Mouse (Mus musculus): Measurements from ENCODE around the gene 9030612E09Rik. TPM values are rescaled to one million over a fixed set of nuclear protein-coding genes. Genes with fewer than 3 reads are reported as not detected.

Gene 9030612E09Rik
- 0.09 and 0.15 TPM in 2 replicates for polyA plus RNA-seq (2012; rRNA removed)

DNA sequence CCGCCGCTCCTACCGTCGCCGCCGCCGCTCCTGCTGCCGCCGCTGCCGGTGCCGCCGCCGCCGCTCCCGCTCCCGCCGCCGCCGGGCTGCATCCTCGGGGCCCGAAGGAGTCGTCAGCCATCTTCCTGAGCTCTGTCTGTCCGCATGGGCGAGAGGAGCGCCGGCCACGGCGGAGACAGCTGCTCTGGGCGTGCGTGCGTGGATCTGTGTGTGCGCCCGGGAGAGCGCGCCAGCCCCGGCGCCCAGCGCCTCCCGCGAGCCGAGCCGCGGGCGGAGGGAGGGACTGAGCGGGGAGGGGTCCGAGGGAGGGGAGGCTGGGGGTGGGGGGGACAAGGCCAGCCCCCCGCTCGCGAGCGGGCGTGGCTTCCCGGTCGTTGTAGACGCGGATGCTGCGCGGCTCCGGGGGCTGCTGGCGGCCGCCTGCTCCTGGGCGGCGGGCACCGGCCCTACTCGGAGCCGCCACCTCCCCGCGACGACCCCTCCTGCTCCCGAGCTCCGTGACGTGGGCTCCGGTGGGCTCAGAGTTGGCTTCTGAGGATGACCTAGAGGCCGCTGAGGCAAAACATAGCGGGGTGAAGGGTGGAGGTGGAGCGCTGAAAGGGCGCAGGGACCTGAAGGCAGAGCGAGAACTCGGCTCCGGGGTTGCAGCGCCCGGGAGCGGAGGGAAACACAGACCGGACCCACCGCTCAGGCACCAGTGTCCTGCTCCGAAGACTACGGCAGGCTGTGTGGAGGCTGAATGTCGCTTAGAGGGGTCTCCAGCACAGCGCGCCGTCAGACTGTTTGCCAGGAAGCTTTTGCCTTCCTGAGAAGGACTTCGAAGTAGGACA lies at the start of gene 9030612E09Rik, which contains the start of gene Sobp:
Gene 9030612E09Rik, plus strand, starts transcription at position 379 of the 830 bp plus-strand sequence.
Gene Sobp, minus strand, starts transcription at position 205 of the 830 bp plus-strand sequence.
- H3K4me3 ChIP-seq (ENCODE audit: low read depth, low read length) = peak within 1 kb of the TSS; percentile 65
- H3K36me3 ChIP-seq (ENCODE audit: control insufficient read depth, insufficient read depth, low read length) = no peaks in the 10 kb centered on the region
- 1% methylated on average over 89 of the region's 91 CpGs for WGBS
- H3K27me3 ChIP-seq (ENCODE audit: control insufficient read depth, insufficient read depth, low read length) = peaks cover 49% of the 10 kb centered on the region
- H3K27ac ChIP-seq (ENCODE audit: insufficient read depth, low read depth, low read length) = no peak within 1 kb of the TSS
- TF ChIP-seq CTCF (IDR thresholded peaks at IDR 0.05; ENCODE audit: extremely low read depth, insufficient read length, insufficient replicate concordance, low read depth, low read length) (no peak), POLR2A (IDR thresholded peaks at IDR 0.05; ENCODE audit: low read depth, low read length) (peak; percentile 38; the same call in 1 of the 2 replicates)
- peaks cover 4% of the 10 kb centered on the region for H3K4me1 ChIP-seq (ENCODE audit: control insufficient read depth, insufficient read depth, insufficient read length, low read length)

DNA sequence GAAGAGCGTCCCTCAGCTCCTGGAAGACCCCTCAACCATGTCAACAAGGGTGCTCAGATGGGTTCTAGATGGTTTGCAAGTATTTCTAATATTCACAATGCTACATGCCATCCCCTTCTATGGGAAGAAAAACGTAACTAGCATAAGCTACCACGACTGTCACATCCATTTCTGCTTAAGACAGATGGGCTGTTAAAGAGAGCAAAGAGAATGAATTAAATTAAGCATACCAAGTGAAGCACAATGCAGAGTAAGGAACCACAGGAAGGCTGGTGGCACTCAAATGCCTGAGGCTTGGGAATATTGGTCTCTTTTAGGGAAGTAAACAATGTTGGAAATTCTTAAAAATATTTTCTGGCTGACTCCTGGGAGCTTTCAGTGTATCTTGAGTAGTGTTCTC lies 45.8 kb upstream of the 9030612E09Rik start:
- no peak overlapping the region for H3K27ac ChIP-seq (ENCODE audit: insufficient read depth, low read depth, low read length)
- 72% methylated on average over 3 of the region's 3 CpGs for WGBS
- H3K4me3 ChIP-seq (ENCODE audit: low read depth, low read length) = no peak overlapping the region
- no peaks in the 10 kb centered on the region for H3K36me3 ChIP-seq (ENCODE audit: control insufficient read depth, insufficient read depth, low read length)
- TF ChIP-seq POLR2A (IDR thresholded peaks at IDR 0.05; ENCODE audit: low read depth, low read length) = no peak
- no peak for TF ChIP-seq CTCF (IDR thresholded peaks at IDR 0.05; ENCODE audit: extremely low read depth, insufficient read length, insufficient replicate concordance, low read depth, low read length)
- H3K27me3 ChIP-seq (ENCODE audit: control insufficient read depth, insufficient read depth, low read length) = no peaks in the 10 kb centered on the region
- no peaks in the 10 kb centered on the region for H3K4me1 ChIP-seq (ENCODE audit: control insufficient read depth, insufficient read depth, insufficient read length, low read length)

DNA sequence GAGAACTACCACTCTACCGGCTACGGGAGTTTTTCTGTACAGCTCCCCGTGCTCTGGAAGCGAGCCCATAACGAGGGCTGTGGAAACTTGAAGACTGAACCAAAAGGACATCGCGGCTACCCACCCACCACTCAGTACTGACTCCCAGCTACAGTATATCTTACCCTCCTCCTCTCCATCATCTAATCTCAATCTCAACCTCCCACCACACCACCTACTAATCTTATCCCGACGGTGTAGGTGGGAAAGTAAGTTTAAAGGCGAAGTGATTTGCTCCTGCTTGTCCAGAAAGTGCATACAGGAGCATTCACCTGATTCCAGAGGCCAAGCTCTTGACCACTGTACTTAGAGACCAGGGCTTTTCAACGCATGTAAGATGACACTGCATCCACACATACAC lies 40.5 kb upstream of the 9030612E09Rik start:
- 93% methylated on average over 11 of the region's 11 CpGs for WGBS
- H3K27ac ChIP-seq (ENCODE audit: insufficient read depth, low read depth, low read length) = no peak overlapping the region
- no peaks in the 10 kb centered on the region for H3K36me3 ChIP-seq (ENCODE audit: control insufficient read depth, insufficient read depth, low read length)
- no peaks in the 10 kb centered on the region for H3K27me3 ChIP-seq (ENCODE audit: control insufficient read depth, insufficient read depth, low read length)
- TF ChIP-seq CTCF (IDR thresholded peaks at IDR 0.05; ENCODE audit: extremely low read depth, insufficient read length, insufficient replicate concordance, low read depth, low read length) (no peak), POLR2A (IDR thresholded peaks at IDR 0.05; ENCODE audit: low read depth, low read length) (no peak)
- H3K4me3 ChIP-seq (ENCODE audit: low read depth, low read length) = no peak overlapping the region
- H3K4me1 ChIP-seq (ENCODE audit: control insufficient read depth, insufficient read depth, insufficient read length, low read length) = no peaks in the 10 kb centered on the region

DNA sequence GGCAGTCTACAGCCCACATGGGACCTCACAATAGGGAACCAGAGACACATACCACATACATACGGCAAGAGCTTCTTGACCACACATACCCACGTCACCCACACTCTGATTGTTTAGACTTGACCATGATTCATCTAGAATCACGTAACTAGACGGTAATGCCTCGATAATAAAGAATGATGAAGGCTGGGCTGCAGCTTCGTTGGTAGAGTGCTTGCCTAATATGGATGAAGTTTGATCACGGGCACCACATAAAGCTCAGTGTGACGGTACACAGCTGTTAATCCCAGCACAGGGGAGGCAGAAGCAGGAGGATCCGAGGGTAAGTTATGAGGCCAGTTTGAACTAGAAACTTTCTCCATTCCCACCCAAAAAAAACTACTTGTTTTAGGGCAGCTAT lies 31.3 kb upstream of the 9030612E09Rik start:
- H3K4me1 ChIP-seq (ENCODE audit: control insufficient read depth, insufficient read depth, insufficient read length, low read length) = no peaks in the 10 kb centered on the region
- no peak for TF ChIP-seq CTCF (IDR thresholded peaks at IDR 0.05; ENCODE audit: extremely low read depth, insufficient read length, insufficient replicate concordance, low read depth, low read length)
- TF ChIP-seq POLR2A (IDR thresholded peaks at IDR 0.05; ENCODE audit: low read depth, low read length) = no peak
- H3K4me3 ChIP-seq (ENCODE audit: low read depth, low read length) = no peak overlapping the region
- 83% methylated on average over 9 of the region's 9 CpGs for WGBS
- no peak overlapping the region for H3K27ac ChIP-seq (ENCODE audit: insufficient read depth, low read depth, low read length)
- H3K36me3 ChIP-seq (ENCODE audit: control insufficient read depth, insufficient read depth, low read length) = no peaks in the 10 kb centered on the region
- H3K27me3 ChIP-seq (ENCODE audit: control insufficient read depth, insufficient read depth, low read length) = no peaks in the 10 kb centered on the region

DNA sequence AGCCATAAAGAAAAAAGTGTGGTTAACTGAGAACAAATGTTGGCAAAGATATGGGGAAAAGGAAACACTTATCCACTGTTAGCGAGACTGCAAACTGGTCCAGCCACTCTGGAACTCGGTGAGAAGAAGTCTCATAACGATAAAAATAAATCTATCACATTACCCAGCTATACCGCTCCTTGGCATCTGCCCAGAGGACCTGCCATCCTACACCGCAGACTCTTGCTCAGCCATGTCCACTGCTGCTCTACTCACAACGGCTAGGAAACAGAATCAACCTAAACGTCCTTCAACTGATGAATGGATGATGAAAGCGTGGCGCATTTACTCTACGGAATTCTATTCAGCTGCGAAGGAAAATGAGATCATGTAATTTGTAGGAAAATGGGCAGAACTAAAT lies 26.0 kb upstream of the 9030612E09Rik start:
- WGBS = 81% methylated on average over 11 of the region's 11 CpGs
- no peaks in the 10 kb centered on the region for H3K27me3 ChIP-seq (ENCODE audit: control insufficient read depth, insufficient read depth, low read length)
- H3K27ac ChIP-seq (ENCODE audit: insufficient read depth, low read depth, low read length) = no peak overlapping the region
- no peaks in the 10 kb centered on the region for H3K4me1 ChIP-seq (ENCODE audit: control insufficient read depth, insufficient read depth, insufficient read length, low read length)
- TF ChIP-seq CTCF (IDR thresholded peaks at IDR 0.05; ENCODE audit: extremely low read depth, insufficient read length, insufficient replicate concordance, low read depth, low read length) (no peak), POLR2A (IDR thresholded peaks at IDR 0.05; ENCODE audit: low read depth, low read length) (no peak)
- no peak overlapping the region for H3K4me3 ChIP-seq (ENCODE audit: low read depth, low read length)
- H3K36me3 ChIP-seq (ENCODE audit: control insufficient read depth, insufficient read depth, low read length) = no peaks in the 10 kb centered on the region

DNA sequence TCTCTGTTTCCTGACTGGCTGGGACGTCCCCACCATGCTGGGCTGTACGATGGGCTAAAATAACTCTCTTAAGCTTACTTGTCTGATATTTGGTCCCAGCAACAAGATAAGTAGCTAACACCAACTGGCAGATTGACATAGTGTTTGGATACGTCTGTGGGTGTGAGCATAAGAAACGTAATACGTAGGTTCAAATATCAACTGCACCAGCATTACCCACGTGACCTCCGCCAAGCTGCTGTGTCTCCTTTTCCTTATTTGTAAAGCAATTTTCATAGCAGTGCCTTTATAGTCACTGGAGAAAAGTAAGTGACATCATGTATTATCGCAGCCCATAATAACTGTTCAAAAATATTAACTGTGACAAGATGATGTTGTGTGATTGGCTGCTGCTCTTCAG lies 21.9 kb upstream of the 9030612E09Rik start:
- no peaks in the 10 kb centered on the region for H3K36me3 ChIP-seq (ENCODE audit: control insufficient read depth, insufficient read depth, low read length)
- H3K4me1 ChIP-seq (ENCODE audit: control insufficient read depth, insufficient read depth, insufficient read length, low read length) = no peaks in the 10 kb centered on the region
- no peaks in the 10 kb centered on the region for H3K27me3 ChIP-seq (ENCODE audit: control insufficient read depth, insufficient read depth, low read length)
- WGBS = 67% methylated on average over 8 of the region's 8 CpGs
- no peak overlapping the region for H3K4me3 ChIP-seq (ENCODE audit: low read depth, low read length)
- TF ChIP-seq POLR2A (IDR thresholded peaks at IDR 0.05; ENCODE audit: low read depth, low read length) = no peak
- TF ChIP-seq CTCF (IDR thresholded peaks at IDR 0.05; ENCODE audit: extremely low read depth, insufficient read length, insufficient replicate concordance, low read depth, low read length) = no peak
- H3K27ac ChIP-seq (ENCODE audit: insufficient read depth, low read depth, low read length) = no peak overlapping the region

DNA sequence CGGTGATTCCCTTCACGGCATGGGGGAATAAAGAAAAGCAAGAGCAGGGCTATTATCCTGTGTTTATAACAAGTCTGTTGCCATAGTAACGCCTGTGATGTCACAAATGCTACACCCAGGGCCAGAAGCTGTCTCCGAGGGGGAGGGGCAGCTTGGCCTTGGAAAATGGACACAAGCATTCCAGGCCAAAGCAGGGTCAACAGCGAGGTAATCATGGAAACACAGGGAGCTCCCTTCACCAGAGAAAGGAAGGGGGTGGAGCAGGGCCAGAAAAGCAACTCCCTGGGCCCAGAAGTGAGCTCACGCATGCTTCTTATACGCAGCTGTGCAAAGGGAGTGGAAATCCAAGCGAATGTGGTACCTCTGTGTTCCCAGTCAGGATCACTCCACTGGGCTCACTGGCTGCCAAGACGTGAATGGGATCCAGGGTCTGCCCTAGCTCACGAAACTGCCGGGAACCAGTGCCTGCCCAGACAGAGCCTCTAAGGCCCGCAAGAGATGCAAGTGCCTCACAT lies 19.4 kb upstream of the 9030612E09Rik start:
- TF ChIP-seq POLR2A (IDR thresholded peaks at IDR 0.05; ENCODE audit: low read depth, low read length) (no peak), CTCF (IDR thresholded peaks at IDR 0.05; ENCODE audit: extremely low read depth, insufficient read length, insufficient replicate concordance, low read depth, low read length) (no peak)
- WGBS = 33% methylated on average over 12 of the region's 12 CpGs
- no peak overlapping the region for H3K27ac ChIP-seq (ENCODE audit: insufficient read depth, low read depth, low read length)
- H3K4me3 ChIP-seq (ENCODE audit: low read depth, low read length) = no peak overlapping the region
- no peaks in the 10 kb centered on the region for H3K4me1 ChIP-seq (ENCODE audit: control insufficient read depth, insufficient read depth, insufficient read length, low read length)
- no peaks in the 10 kb centered on the region for H3K36me3 ChIP-seq (ENCODE audit: control insufficient read depth, insufficient read depth, low read length)
- H3K27me3 ChIP-seq (ENCODE audit: control insufficient read depth, insufficient read depth, low read length) = no peaks in the 10 kb centered on the region

Measured in small intestine, adult 2 months (tissue).